Mouse (Mus musculus): ENCODE results near the gene Ppp2r1a.

Gene Ppp2r1a

DNA sequence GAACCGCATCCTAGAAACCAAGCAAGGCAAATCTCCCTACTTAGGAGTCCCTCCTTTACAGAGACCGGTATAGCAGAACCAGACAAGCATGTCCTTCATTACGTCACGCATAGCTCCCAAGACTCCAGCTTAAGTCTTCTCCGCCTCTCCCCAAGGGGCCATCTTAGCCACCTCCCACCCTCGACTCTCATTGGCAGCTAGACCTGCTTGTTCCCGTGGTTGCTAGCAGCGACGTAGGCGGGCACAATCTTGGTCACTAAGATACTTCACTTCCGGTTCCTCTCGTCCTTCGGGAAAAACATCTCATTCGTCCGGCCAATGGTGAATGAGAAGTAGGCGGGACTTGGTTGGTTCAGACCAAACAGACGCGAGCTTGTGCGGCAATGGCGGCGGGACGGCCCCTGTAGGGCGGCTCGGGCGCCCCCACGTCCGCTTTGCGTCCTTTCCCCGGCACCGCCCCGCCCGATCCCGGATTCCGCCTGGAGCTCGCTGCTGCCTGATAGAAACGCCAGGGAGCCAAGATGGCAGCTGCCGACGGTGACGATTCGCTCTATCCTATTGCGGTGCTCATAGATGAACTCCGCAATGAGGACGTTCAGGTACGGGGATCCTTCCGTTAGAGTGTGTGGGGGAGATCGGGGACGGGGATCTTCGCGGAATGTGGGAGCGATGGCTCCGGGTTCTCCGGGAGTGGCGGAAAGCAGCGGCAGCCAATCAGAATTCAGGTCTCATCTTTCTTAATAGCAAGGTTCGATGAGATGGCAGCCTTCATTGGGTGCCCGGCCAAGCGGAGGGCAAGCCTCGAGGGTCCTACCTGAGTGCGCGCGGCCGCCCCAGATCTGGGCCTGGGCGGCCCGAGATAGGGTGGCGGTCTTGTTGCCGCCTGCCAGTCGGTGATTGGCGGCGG, at the start of gene Ppp2r1a:
Gene Ppp2r1a (plus strand): TSS at position 327 of the 907 bp plus-strand sequence.
- peak; percentile 96 for DNase-seq

DNA sequence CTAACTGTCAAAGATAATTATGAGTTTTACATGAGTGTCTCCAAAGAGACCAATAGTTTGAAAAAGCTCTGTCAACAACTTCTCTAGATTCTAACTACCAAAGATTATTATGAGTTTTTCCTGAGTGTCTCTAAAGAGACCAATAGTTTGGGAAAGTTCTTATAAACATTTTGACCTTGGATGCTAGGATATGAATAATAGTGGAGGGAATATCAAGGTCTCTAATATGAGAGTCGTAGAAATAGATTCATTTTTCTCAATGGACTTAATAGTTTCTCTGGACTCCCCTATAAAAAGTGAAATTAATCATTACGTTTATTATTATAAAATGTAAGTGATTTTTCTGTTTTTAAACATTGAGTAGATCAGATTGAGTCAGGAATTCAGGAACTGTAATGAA, 40.1 kb upstream of the Ppp2r1a start, which contains the start of gene Vmn1r231:
Gene Vmn1r231 (minus strand): TSS at position 101 of the 400 bp plus-strand sequence.
- DNase-seq, result no peak

DNA sequence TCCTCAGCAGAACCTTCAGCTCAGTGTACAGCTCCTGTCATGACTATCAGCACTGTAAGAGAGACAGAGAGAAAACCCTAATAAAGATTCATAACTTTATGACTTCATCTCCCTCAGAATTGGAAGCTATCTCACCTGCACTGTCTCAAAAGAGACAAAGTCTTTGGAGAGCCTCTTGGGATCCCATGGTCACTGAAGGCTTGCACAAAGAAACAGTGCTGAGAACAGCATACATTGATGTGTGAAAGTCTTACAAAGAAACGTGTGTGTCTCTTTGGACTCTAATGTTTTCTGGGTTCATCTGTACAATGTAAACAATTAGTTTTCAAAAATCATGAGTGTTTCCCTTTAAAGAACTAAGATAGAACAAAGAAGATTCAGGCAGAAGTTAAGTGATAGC, 25.5 kb upstream of the Ppp2r1a start, which contains the start of gene Vmn1r232:
Gene Vmn1r232 (minus strand): TSS at position 101 of the 400 bp plus-strand sequence.
- DNase-seq, result no peak

DNA sequence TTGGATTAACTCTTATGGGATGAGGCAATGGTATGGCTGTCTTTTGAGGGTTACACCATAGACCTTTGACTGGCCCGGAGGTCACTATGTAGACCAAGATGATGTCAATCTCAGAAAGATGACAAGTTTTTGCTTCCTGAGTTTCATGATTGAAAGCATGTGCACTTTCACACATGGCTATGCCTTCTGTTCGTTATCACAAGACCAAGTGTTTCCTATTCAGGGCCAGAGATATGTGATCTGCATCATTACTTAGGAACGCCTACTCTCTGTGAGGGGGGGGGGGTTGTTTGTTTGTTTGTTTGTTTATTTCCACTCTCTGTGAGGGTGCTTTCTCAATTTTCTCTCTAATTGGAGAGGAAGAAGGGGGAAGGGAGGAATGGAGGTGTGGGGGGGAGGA, 885 bp upstream of the Ppp2r1a start:
- DNase-seq, result no peak

DNA sequence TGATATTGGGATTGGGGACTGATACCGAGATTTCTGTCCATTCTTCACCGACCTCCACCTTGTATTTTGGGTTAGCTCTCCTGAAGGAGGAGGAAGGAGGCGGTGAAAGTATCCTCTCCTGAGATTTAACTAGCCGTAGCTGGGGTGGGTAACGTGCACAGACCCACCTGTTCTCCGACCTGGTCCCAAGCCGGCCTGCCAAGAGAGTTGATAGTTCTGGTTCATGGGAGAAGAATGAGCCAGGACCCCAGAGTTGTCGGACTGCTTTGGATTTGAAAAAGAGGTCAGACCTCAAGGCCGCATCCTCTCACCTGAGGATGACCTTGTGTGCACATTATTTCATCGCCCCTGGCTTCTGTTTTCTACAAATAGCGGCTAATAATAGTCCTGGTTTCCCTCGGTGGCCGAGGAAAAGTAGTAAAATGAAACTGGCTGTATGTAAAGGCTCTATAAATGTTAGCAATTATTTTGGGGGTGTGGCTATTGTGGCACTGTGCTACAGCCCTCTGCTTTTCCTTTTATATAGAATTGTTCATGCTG, 985 bp downstream of the Ppp2r1a start:
- no peak for DNase-seq

DNA sequence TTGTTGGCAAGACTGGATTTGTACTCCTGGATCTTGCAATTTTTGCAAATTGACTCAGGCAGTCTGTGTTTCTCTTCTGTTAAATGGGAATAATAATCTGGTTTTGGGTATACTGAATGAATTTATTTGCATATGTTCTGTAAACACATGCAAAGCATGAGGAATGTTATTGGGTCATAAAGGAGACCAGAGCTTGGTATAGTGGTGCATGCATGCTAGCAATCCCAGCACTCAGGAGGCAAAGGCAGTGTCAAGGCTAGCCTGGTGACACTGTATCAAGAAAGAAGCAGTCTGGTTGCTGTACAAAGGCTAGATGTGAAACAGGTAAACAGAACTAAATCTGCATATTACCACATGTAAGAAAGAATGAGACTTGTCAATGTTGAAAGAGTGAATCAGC, 1.5 kb downstream of the Ppp2r1a start:
- DNase-seq, result no peak

DNA sequence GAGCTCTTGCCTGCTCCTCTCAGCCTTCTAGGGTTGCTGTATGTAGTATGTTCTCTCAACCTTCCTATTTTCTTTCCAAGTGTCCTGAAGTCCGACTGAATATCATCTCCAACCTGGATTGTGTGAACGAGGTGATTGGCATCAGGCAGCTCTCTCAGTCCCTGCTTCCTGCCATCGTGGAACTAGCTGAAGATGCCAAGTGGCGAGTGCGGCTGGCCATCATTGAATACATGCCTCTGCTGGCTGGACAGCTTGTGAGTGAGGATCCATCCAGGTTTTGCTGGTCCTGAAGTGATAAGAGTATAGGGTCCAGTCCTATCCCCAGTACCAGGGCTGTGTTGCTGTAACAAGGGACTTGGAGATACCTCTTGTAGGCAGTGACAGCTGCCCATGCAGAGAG, 15.3 kb downstream of the Ppp2r1a start:
- no peak for DNase-seq

DNA sequence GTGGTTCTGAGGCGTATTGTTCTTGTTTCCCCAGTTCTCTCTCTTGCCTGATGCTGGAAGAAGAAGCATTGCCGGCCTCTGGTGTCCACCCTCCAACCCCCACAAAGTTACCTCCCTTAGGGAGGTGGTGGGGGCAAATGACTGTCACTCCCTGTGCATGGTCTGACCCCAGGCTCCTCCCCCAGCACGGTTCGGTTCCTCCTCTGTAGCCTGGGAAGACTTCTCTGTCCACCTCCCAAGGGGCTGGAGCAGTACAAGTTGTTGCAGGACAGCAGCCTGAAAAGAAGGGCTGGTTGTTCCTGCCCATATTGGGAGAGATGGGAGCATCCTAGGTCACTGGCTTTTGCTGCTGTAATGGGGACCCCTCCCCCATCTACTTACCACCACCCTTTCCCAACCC, 20.3 kb downstream of the Ppp2r1a start:
- no peak for DNase-seq

DNA sequence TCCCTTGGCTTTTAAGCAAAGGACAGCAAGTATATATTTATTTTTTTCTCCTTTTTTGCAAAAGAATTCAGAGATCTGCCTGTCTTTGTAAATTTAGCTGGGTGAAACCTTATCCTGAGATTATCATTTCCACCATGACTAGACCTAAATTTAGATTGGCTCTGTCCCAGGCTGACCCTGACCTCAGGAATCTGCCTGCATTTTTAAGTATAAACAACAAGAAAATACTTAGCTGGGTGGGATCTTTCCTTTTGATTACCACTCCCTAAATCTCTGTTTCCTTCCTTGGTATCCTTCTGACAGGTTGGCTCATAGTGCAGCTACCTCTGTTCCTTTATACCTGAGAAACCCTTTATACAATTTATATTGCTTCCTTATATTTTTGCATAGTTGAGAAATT, 21.6 kb downstream of the Ppp2r1a start:
- no peak for DNase-seq

DNA sequence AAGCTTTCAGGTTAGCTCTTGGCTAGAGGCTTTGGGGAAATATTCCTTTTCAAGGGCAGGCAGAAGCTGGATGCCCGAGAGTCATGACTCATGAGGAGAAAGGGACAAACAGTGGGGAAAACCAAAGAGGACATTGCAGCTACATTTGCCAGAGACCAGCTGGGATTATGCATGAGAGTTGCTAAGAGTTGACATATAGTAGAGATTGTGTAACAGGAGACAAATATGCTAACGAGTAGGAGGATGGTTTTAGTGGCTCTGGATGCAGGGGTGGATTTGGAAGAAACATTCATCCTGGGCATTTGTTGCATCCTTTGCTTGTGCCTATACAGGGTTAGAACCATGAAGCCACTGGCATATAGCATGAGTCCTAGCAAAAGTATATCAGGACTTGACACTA, 48.6 kb downstream of the Ppp2r1a start:
- no peak for DNase-seq

DNA sequence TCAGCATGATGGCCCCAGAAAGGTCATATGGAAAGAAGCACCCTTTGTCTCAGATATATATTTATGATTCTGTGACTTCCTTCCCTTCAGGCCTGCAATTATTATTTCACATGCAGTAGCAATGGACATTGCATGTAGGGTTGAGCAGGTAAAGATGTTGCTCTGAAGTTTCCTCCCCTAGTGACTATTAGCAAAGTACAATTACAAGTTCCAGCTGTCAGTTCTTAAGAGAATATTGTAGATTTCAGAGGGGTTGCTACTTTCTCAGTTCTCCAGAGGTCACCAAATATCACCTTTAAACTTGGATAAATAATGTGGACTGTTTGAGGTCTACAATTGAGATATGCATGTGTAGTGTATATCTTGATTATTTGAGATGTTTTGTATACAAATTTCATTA, 51.3 kb downstream of the Ppp2r1a start, which contains the start of gene Vmn1r233:
Gene Vmn1r233 (minus strand): TSS at position 101 of the 400 bp plus-strand sequence.
- DNase-seq, result no peak

DNA sequence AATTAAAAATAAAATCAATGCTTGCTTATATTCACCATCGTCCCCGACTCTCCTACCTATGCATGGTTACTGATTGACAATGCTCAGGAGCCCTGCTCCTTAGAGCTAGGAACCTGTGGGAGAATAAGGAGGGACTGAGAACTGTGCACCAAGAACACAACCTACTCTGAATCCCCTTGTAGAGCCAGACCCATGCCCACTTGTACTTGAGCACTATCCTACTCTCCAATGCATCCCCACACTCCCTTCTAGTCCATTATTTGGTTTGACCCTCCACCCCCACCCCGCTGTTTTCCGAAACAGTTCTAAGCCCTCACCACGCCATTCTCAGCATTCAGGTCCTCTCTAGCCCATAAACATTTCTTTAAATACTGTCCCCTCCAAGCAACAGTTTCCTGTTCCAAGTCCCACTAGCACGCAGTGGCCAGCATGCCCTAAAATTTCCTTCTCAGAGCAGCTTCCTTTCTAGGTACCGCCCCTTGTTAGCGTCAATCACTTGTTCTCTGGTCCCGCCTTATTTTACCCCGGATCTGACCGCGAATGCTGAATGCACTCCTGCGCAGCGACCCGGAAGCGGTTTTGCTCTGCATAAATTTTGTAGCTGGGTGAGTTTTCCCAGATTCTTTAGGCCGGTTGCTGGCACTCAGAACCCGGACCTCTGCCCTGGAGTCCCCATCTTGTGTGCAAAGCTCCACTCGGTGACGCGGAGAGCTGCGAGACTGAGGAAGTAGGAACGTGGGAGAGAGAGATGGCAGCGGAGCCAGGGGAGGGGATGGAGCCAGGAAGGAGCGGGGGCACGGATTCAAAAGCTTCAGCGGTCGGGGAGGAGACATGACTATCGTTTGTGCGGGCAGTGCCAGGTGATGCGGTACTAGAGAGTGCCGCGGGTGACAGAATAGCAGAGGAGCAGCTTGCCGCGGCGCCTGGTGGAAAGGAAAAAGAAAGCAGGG, 63.5 kb downstream of the Ppp2r1a start, which contains the start of gene Zfp160:
Gene Zfp160 (plus strand): TSS at position 522 of the 950 bp plus-strand sequence.
- peak; percentile 84 for DNase-seq

DNA sequence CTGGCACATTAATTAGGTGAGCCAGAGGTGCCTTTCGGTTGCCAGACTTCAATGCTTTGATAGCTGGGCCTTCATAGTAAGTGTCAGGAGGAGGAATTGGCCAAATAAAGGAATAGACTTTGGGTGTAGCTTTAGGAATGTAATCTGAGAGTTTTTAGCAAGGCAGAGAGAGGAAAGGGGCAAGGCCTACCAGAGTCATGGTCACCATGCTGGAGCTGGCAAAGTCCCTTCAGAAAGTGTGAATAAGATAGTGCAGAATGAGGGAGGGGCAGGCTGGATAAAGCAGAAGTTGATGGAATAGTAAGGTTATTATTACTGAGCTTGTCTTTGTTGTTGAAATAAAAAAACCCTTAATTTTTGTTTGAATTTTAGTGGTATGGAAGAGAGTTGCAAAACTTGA, 64.6 kb downstream of the Ppp2r1a start:
- DNase-seq, result no peak

All from lung, postnatal 14 days (tissue).